Mouse (Mus musculus): ENCODE measurements at regions not wholly inside any gene's neighbourhood (a gene's known extent, or its start where the extent isn't known, plus 50 kb on each side); places are given as distances from the start of the nearest gene placed in this dataset.

GRCm38 (mm10) chr2:146623052-146623451 lies 110.9 kb upstream of the Ralgapa2 start:
- TF ChIP-seq GATA1 (IDR thresholded peaks at IDR 0.05; ENCODE audit: borderline replicate concordance, low read length) (no peak), FLI1 (IDR thresholded peaks at IDR 0.05; ENCODE audit: low read length) (no peak)
- H3K27me3 ChIP-seq (replicated peaks) = peaks cover 25% of the 10 kb centered on the region
- H3K36me3 ChIP-seq (replicated peaks; ENCODE audit: low read length) = no peaks in the 10 kb centered on the region
- H3K9me3 ChIP-seq = no peaks in the 10 kb centered on the region
- no peak overlapping the region for H3K4me3 ChIP-seq (replicated peaks)
- H3K4me1 ChIP-seq = no peaks in the 10 kb centered on the region

GRCm38 (mm10) chr2:146624207-146624606 lies 112.1 kb upstream of the Ralgapa2 start:
- Histone ChIP-seq H3K9me3 (no peaks in the 10 kb centered on the region), H3K27me3 (replicated peaks) (peaks cover 26% of the 10 kb centered on the region), H3K4me3 (replicated peaks) (no peak overlapping the region), H3K36me3 (replicated peaks; ENCODE audit: low read length) (no peaks in the 10 kb centered on the region), H3K4me1 (no peaks in the 10 kb centered on the region)
- no peak for TF ChIP-seq FLI1 (IDR thresholded peaks at IDR 0.05; ENCODE audit: low read length)
- TF ChIP-seq GATA1 (IDR thresholded peaks at IDR 0.05; ENCODE audit: borderline replicate concordance, low read length) = no peak

GRCm38 (mm10) chr2:146625166-146625751 lies 113.1 kb upstream of the Ralgapa2 start:
- no peak for TF ChIP-seq GATA1 (IDR thresholded peaks at IDR 0.05; ENCODE audit: borderline replicate concordance, low read length)
- TF ChIP-seq FLI1 (IDR thresholded peaks at IDR 0.05; ENCODE audit: low read length) = no peak
- no peak overlapping the region for H3K4me3 ChIP-seq (replicated peaks)
- H3K27me3 ChIP-seq (replicated peaks) = peaks cover 25% of the 10 kb centered on the region
- H3K36me3 ChIP-seq (replicated peaks; ENCODE audit: low read length) = no peaks in the 10 kb centered on the region
- no peaks in the 10 kb centered on the region for H3K4me1 ChIP-seq
- H3K9me3 ChIP-seq = no peaks in the 10 kb centered on the region

GRCm38 (mm10) chr2:146626531-146626930 lies 114.4 kb upstream of the Ralgapa2 start:
- Histone ChIP-seq H3K36me3 (replicated peaks; ENCODE audit: low read length) (no peaks in the 10 kb centered on the region), H3K4me3 (replicated peaks) (no peak overlapping the region), H3K4me1 (no peaks in the 10 kb centered on the region), H3K27me3 (replicated peaks) (peaks cover 32% of the 10 kb centered on the region), H3K9me3 (no peaks in the 10 kb centered on the region)
- TF ChIP-seq GATA1 (IDR thresholded peaks at IDR 0.05; ENCODE audit: borderline replicate concordance, low read length) (no peak), FLI1 (IDR thresholded peaks at IDR 0.05; ENCODE audit: low read length) (no peak)

- TF ChIP-seq GATA1 (IDR thresholded peaks at IDR 0.05; ENCODE audit: borderline replicate concordance, low read length) (no peak), FLI1 (IDR thresholded peaks at IDR 0.05; ENCODE audit: low read length) (no peak)
- no peaks in the 10 kb centered on the region for H3K9me3 ChIP-seq
- H3K4me1 ChIP-seq = no peaks in the 10 kb centered on the region
- H3K36me3 ChIP-seq (replicated peaks; ENCODE audit: low read length) = no peaks in the 10 kb centered on the region
- no peak overlapping the region for H3K4me3 ChIP-seq (replicated peaks)
- H3K27me3 ChIP-seq (replicated peaks) = peaks cover 28% of the 10 kb centered on the region
These were observed 118.0 kb upstream of the Ralgapa2 start for GRCm38 (mm10) chr2:146630179-146630578.

GRCm38 (mm10) chr2:146631098-146631497 lies 119.0 kb upstream of the Ralgapa2 start:
- Histone ChIP-seq H3K4me1 (no peaks in the 10 kb centered on the region), H3K4me3 (replicated peaks) (no peak overlapping the region), H3K27me3 (replicated peaks) (peaks cover 25% of the 10 kb centered on the region), H3K9me3 (no peaks in the 10 kb centered on the region), H3K36me3 (replicated peaks; ENCODE audit: low read length) (no peaks in the 10 kb centered on the region)
- TF ChIP-seq GATA1 (IDR thresholded peaks at IDR 0.05; ENCODE audit: borderline replicate concordance, low read length) (no peak), FLI1 (IDR thresholded peaks at IDR 0.05; ENCODE audit: low read length) (no peak)

- H3K4me1 ChIP-seq = no peaks in the 10 kb centered on the region
These were observed 121.4 kb upstream of the Ralgapa2 start for GRCm38 (mm10) chr2:146633329-146634070.

GRCm38 (mm10) chr2:146637573-146637972 lies 125.4 kb upstream of the Ralgapa2 start:
- TF ChIP-seq GATA1 (IDR thresholded peaks at IDR 0.05; ENCODE audit: borderline replicate concordance, low read length) (no peak), FLI1 (IDR thresholded peaks at IDR 0.05; ENCODE audit: low read length) (no peak)
- Histone ChIP-seq H3K36me3 (replicated peaks; ENCODE audit: low read length) (no peaks in the 10 kb centered on the region), H3K27me3 (replicated peaks) (peaks cover 4% of the 10 kb centered on the region), H3K9me3 (peaks cover 4% of the 10 kb centered on the region; the same call in 1 of the 2 replicates), H3K4me3 (replicated peaks) (no peak overlapping the region), H3K4me1 (no peaks in the 10 kb centered on the region)

More at GRCm38 (mm10) chr2:146633329-146634070, 121.4 kb upstream of the Ralgapa2 start:
- Histone ChIP-seq H3K4me3 (replicated peaks) (peak overlapping the region; percentile 40), H3K27me3 (replicated peaks) (peaks cover 16% of the 10 kb centered on the region), H3K9me3 (no peaks in the 10 kb centered on the region), H3K36me3 (replicated peaks; ENCODE audit: low read length) (no peaks in the 10 kb centered on the region)
- TF ChIP-seq FLI1 (IDR thresholded peaks at IDR 0.05; ENCODE audit: low read length) = no peak
- TF ChIP-seq GATA1 (IDR thresholded peaks at IDR 0.05; ENCODE audit: borderline replicate concordance, low read length) = no peak

GRCm38 (mm10) chr2:146646237-146646972 lies 134.3 kb upstream of the Ralgapa2 start:
- Histone ChIP-seq H3K9me3 (no peaks in the 10 kb centered on the region), H3K36me3 (replicated peaks; ENCODE audit: low read length) (no peaks in the 10 kb centered on the region), H3K27me3 (replicated peaks) (no peaks in the 10 kb centered on the region), H3K4me3 (replicated peaks) (no peak overlapping the region), H3K4me1 (no peaks in the 10 kb centered on the region)
- TF ChIP-seq GATA1 (IDR thresholded peaks at IDR 0.05; ENCODE audit: borderline replicate concordance, low read length) (no peak), FLI1 (IDR thresholded peaks at IDR 0.05; ENCODE audit: low read length) (no peak)

- no peaks in the 10 kb centered on the region for H3K4me1 ChIP-seq
- TF ChIP-seq FLI1 (IDR thresholded peaks at IDR 0.05; ENCODE audit: low read length) (no peak), GATA1 (IDR thresholded peaks at IDR 0.05; ENCODE audit: borderline replicate concordance, low read length) (no peak)
- no peak overlapping the region for H3K4me3 ChIP-seq (replicated peaks)
- H3K27me3 ChIP-seq (replicated peaks) = no peaks in the 10 kb centered on the region
- H3K9me3 ChIP-seq = no peaks in the 10 kb centered on the region
- H3K36me3 ChIP-seq (replicated peaks; ENCODE audit: low read length) = no peaks in the 10 kb centered on the region
These were observed 134.8 kb upstream of the Ralgapa2 start for GRCm38 (mm10) chr2:146646973-146647282.

All from megakaryocyte, embryonic 14.5 days (primary cell).